8 mouse cellular contexts compared by ENCODE assay signal in the genomic region with DNA sequence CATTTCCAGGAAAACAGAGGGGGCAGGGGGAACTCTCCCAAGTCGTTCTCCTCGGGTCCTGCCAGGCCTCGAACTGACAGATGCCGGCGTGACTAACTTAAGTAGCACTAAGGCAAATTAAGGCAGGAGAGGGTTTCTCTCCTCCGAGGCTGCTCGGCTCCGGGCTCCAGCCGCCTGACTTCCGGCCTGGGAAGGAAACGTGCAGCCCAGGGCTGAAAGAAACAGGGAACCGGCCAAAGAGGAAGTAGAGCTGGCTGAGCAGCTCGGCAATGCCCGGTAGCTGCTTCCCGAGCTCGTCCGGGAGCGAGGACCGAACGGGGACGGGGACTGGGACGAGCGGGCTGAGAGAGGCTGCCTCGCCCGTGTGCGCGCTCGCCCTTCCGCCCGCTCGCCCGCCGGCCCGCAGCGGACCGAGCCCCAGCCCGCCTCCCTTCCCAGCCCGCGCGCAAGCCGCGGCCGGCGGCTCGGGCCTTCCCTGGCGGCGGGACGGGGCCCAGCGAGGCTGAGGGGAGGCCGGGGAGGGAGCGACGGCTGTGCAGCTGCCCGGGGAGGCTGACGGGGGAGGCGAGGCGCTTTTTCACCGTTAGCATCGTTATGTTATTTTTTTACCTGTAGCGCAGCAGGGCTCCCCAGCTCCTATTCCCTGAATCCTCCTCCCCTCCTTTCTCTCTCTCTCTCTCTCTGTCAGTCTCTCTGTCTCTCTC. TPM values are rescaled to one million over a fixed set of nuclear protein-coding genes. Genes with fewer than 3 reads are reported as not detected.
DNase-seq lines count a peak whose midpoint lies in the region; ATAC-seq and TF ChIP-seq lines count a peak whose summit lies in the region.

No protein-coding gene starts in this region.

- TF ChIP-seq POLR2A in myocyte (IDR thresholded peaks at IDR 0.05; ENCODE audit: insufficient read length, low read depth), result peak; percentile 85

- no peaks in the 10 kb centered on the region for H3K9me3 ChIP-seq in erythroblast, embryonic 14.5 days (ENCODE audit: control insufficient read depth, low read length)
- no peaks in the 10 kb centered on the region for H3K9me3 ChIP-seq in heart, embryonic 13.5 days
- no peaks in the 10 kb centered on the region for H3K9me3 ChIP-seq in kidney, postnatal 0 days (replicated peaks; ENCODE audit: low read length)
- no peaks in the 10 kb centered on the region for H3K9me3 ChIP-seq in liver, embryonic 11.5 days (ENCODE audit: control insufficient read depth, low read length)

- peak overlapping the region; percentile 99 for H3K27ac ChIP-seq in heart, embryonic 13.5 days (replicated peaks)
- H3K27ac ChIP-seq in kidney, postnatal 0 days, result peak overlapping the region; percentile 99
- peak overlapping the region; percentile 98 for H3K27ac ChIP-seq in liver, embryonic 11.5 days (ENCODE audit: low read depth, low read length)

- DNase-seq in CD4-positive, CD25-positive, alpha-beta regulatory T cell, adult 2 months (ENCODE audit: low read depth, low spot score), result peak; percentile 59
- DNase-seq in brain, embryonic 18.5 days (ENCODE audit: low read depth, low spot score), result peak; percentile 40
- DNase-seq in kidney, postnatal 0 days (ENCODE audit: low spot score), result peak; percentile 88
- DNase-seq in liver, embryonic 11.5 days (ENCODE audit: low spot score), result peak; percentile 78
- DNase-seq in spleen, postnatal 4 days (ENCODE audit: low spot score in 2 of 2), result peak; percentile 64 to 83

- H3K4me2 ChIP-seq in heart, embryonic 13.5 days, result peak overlapping the region; percentile 83
- H3K4me2 ChIP-seq in kidney, postnatal 0 days (ENCODE audit: low read length), result peak overlapping the region; percentile 72
- peak overlapping the region; percentile 83 for H3K4me2 ChIP-seq in liver, embryonic 11.5 days
- H3K4me2 ChIP-seq in myocyte (ENCODE audit: low read depth), result peak overlapping the region; percentile 91

- H3K36me3 ChIP-seq in erythroblast, embryonic 14.5 days (ENCODE audit: control insufficient read depth), result no peaks in the 10 kb centered on the region
- H3K36me3 ChIP-seq in heart, embryonic 13.5 days, result no peaks in the 10 kb centered on the region
- no peaks in the 10 kb centered on the region for H3K36me3 ChIP-seq in kidney, postnatal 0 days (ENCODE audit: insufficient read depth, low read length)
- H3K36me3 ChIP-seq in liver, embryonic 11.5 days (ENCODE audit: control insufficient read depth, insufficient read depth, low read length), result no peaks in the 10 kb centered on the region
- no peaks in the 10 kb centered on the region for H3K36me3 ChIP-seq in myocyte (ENCODE audit: control insufficient read depth, insufficient read depth)

- WGBS in heart, embryonic 13.5 days, result under 1% methylated on average over 57 of the region's 59 CpGs
- WGBS in kidney, postnatal 0 days, result 0% methylated on average over 49 of the region's 59 CpGs
- WGBS in liver, embryonic 11.5 days, result under 1% methylated on average over 56 of the region's 59 CpGs

- H3ac ChIP-seq in myocyte (ENCODE audit: control insufficient read depth, insufficient read length), result peak overlapping the region; percentile 68

- no peak for TF ChIP-seq CTCF in kidney, postnatal 0 days (IDR thresholded peaks at IDR 0.05; ENCODE audit: low read depth)

- H3K27me3 ChIP-seq in erythroblast, embryonic 14.5 days (ENCODE audit: control insufficient read depth), result no peaks in the 10 kb centered on the region
- no peaks in the 10 kb centered on the region for H3K27me3 ChIP-seq in heart, embryonic 13.5 days (replicated peaks)
- H3K27me3 ChIP-seq in kidney, postnatal 0 days (ENCODE audit: insufficient read depth, low read length), result no peaks in the 10 kb centered on the region
- H3K27me3 ChIP-seq in liver, embryonic 11.5 days (replicated peaks; ENCODE audit: control insufficient read depth, insufficient read depth, low read length), result no peaks in the 10 kb centered on the region
- H3K27me3 ChIP-seq in myocyte (ENCODE audit: control insufficient read depth, insufficient read depth, insufficient read length), result no peaks in the 10 kb centered on the region

- H3K4me1 ChIP-seq in erythroblast, embryonic 14.5 days (ENCODE audit: control insufficient read depth), result peaks cover 21% of the 10 kb centered on the region
- peaks cover 10% of the 10 kb centered on the region for H3K4me1 ChIP-seq in heart, embryonic 13.5 days
- no peaks in the 10 kb centered on the region for H3K4me1 ChIP-seq in kidney, postnatal 0 days (replicated peaks; ENCODE audit: insufficient read depth, low read length)
- no peaks in the 10 kb centered on the region for H3K4me1 ChIP-seq in liver, embryonic 11.5 days (replicated peaks; ENCODE audit: control insufficient read depth, insufficient read depth, low read length)

- peak; percentile 61 for ATAC-seq in heart, embryonic 13.5 days (ENCODE audit: extremely low read depth, insufficient number of reproducible peaks, low FRiP score, low TSS enrichment)
- peak; percentile 82 for ATAC-seq in kidney, postnatal 0 days (replicated peaks; ENCODE audit: low FRiP score, low read depth)
- ATAC-seq in liver, embryonic 11.5 days (replicated peaks; ENCODE audit: low FRiP score), result peak; percentile 73

- peaks cover 25% of the 10 kb centered on the region for H3K79me2 ChIP-seq in myocyte (ENCODE audit: control insufficient read depth, insufficient read depth)

- peak overlapping the region; percentile 98 for H3K9ac ChIP-seq in heart, embryonic 13.5 days
- H3K9ac ChIP-seq in kidney, postnatal 0 days (ENCODE audit: low read depth, low read length), result peak overlapping the region; percentile 86
- peak overlapping the region; percentile 99 for H3K9ac ChIP-seq in liver, embryonic 11.5 days (ENCODE audit: low read depth, low read length)

- peak overlapping the region; percentile 94 for H3K4me3 ChIP-seq in erythroblast, embryonic 14.5 days (replicated peaks)
- peak overlapping the region; percentile 88 for H3K4me3 ChIP-seq in heart, embryonic 13.5 days
- peak overlapping the region; percentile 74 for H3K4me3 ChIP-seq in kidney, postnatal 0 days (replicated peaks; ENCODE audit: low read depth, low read length)
- peak overlapping the region; percentile 87 for H3K4me3 ChIP-seq in liver, embryonic 11.5 days (ENCODE audit: low read depth, low read length)
- H3K4me3 ChIP-seq in myocyte, result peak overlapping the region; percentile 67

TF ChIP-seq in myocyte, 11 proteins besides CTCF, POLR2A, EP300 and RAD21:
- TF ChIP-seq MYOG (IDR thresholded peaks at IDR 0.05; ENCODE audit: control insufficient read depth in 1 of 3, insufficient read depth in 1 of 3, insufficient read length in 2 of 3, low read depth in 2 of 3), result peak in 1 of 3 experiments; percentile 9
- no peak for TF ChIP-seq SRF (IDR thresholded peaks at IDR 0.05; ENCODE audit: control insufficient read depth, insufficient read length, low read depth)
- TF ChIP-seq MAX (IDR thresholded peaks at IDR 0.05; ENCODE audit: low read depth), result no peak
- peak; percentile 46 for TF ChIP-seq POLR2AphosphoS2 (IDR thresholded peaks at IDR 0.05; ENCODE audit: insufficient read length, low read depth)
- TF ChIP-seq MYOD1 (IDR thresholded peaks at IDR 0.05; ENCODE audit: control insufficient read depth in 1 of 3, insufficient read length in 2 of 3, low read depth in 2 of 3), result no peak
- TF ChIP-seq TCF12 (IDR thresholded peaks at IDR 0.05; ENCODE audit: insufficient read depth, poor library complexity, severe bottlenecking), result no peak

RNA-seq across cellular contexts. Expression of a gene that starts 0.5 kb away (rescaled TPM):
- polyA plus RNA-seq in erythroblast, embryonic 14.5 days (2012), result 0.28 and 0.38 TPM in 2 replicates
- 7.5 and 7.9 TPM in 2 replicates for polyA plus RNA-seq in heart, embryonic 13.5 days (2015; fragmentation: Nextera tagmentation; extraction: Ambion mirVana)
- polyA plus RNA-seq in kidney, postnatal 0 days (2015; fragmentation: Nextera tagmentation; extraction: Ambion mirVana), result 6.1 and 7.2 TPM in 2 replicates
- 11.3 TPM in 2 replicates for polyA plus RNA-seq in liver, embryonic 11.5 days (2014; fragmentation: Nextera tagmentation; extraction: Ambion mirVana)
- 6.3 TPM for polyA plus RNA-seq in myocyte (2012; fragmentation: generic; extraction: Trizol)

Comparison
In these comparisons a context has a peak if more than half of its experiments do, and no peak if none do; other contexts are left out.
1. Peak in every context shown above with its lines: DNase-seq, ATAC-seq, H3K4me3 ChIP-seq and H3K27ac ChIP-seq.